Mouse (Mus musculus): ENCODE data around the gene Notch2.
"Not testable (repeated sequence)": the region's sequence is repeated elsewhere in the genome, so short reads cannot be mapped to it uniquely, and the experiment has no call there.

The Notch2 gene

GRCm38 (mm10) chr3:98101541-98101940 lies 88.2 kb downstream of the Notch2 start:
- no peak for DNase-seq (ENCODE audit: low read depth, low spot score)

- DNase-seq (ENCODE audit: low read depth, low spot score) = no peak
Observed at GRCm38 (mm10) chr3:98104851-98105471, 91.6 kb downstream of the Notch2 start.

- DNase-seq (ENCODE audit: low read depth, low spot score) = no peak
Observed at GRCm38 (mm10) chr3:98105496-98105895, 92.2 kb downstream of the Notch2 start.

GRCm38 (mm10) chr3:98106115-98106514 lies 92.8 kb downstream of the Notch2 start:
- no peak for DNase-seq (ENCODE audit: low read depth, low spot score)

- DNase-seq (ENCODE audit: low read depth, low spot score) = no peak
Observed at GRCm38 (mm10) chr3:98106590-98107313, 93.4 kb downstream of the Notch2 start.

- no peak for DNase-seq (ENCODE audit: low read depth, low spot score)
Observed at GRCm38 (mm10) chr3:98108416-98108815, 95.1 kb downstream of the Notch2 start.

- no peak for DNase-seq (ENCODE audit: low read depth, low spot score)
Observed at GRCm38 (mm10) chr3:98108866-98109265, 95.5 kb downstream of the Notch2 start.

GRCm38 (mm10) chr3:98110610-98111009 lies 97.3 kb downstream of the Notch2 start:
- DNase-seq (ENCODE audit: low read depth, low spot score) = no peak

- no peak for DNase-seq (ENCODE audit: low read depth, low spot score)
Observed at GRCm38 (mm10) chr3:98118252-98118651, 104.9 kb downstream of the Notch2 start.

- DNase-seq (ENCODE audit: low read depth, low spot score) = no peak
Observed at GRCm38 (mm10) chr3:98119338-98119737, 106.0 kb downstream of the Notch2 start.

GRCm38 (mm10) chr3:98120884-98121283 lies 107.6 kb downstream of the Notch2 start:
- DNase-seq (ENCODE audit: low read depth, low spot score) = no peak

GRCm38 (mm10) chr3:98127775-98128174 lies 114.4 kb downstream of the Notch2 start:
- no peak for DNase-seq (ENCODE audit: low read depth, low spot score)

GRCm38 (mm10) chr3:98128716-98129115 lies 115.4 kb downstream of the Notch2 start:
- no peak for DNase-seq (ENCODE audit: low read depth, low spot score)

GRCm38 (mm10) chr3:98132140-98132539 lies 118.8 kb downstream of the Notch2 start:
- not testable (repeated sequence) for DNase-seq (ENCODE audit: low read depth, low spot score)

- no peak for DNase-seq (ENCODE audit: low read depth, low spot score)
Observed at GRCm38 (mm10) chr3:98132636-98133035, 119.3 kb downstream of the Notch2 start.

- DNase-seq (ENCODE audit: low read depth, low spot score) = no peak
Observed at GRCm38 (mm10) chr3:98141456-98141855, 128.1 kb downstream of the Notch2 start.

- DNase-seq (ENCODE audit: low read depth, low spot score) = no peak
Observed at GRCm38 (mm10) chr3:98142862-98143261, 129.5 kb downstream of the Notch2 start.

GRCm38 (mm10) chr3:98145204-98145603 lies 131.9 kb downstream of the Notch2 start:
- no peak for DNase-seq (ENCODE audit: low read depth, low spot score)

- DNase-seq (ENCODE audit: low read depth, low spot score) = no peak
Observed at GRCm38 (mm10) chr3:98146471-98147410, 133.4 kb downstream of the Notch2 start.

- DNase-seq (ENCODE audit: low read depth, low spot score) = no peak
Observed at GRCm38 (mm10) chr3:98147706-98148105, 134.4 kb downstream of the Notch2 start.

- no peak for DNase-seq (ENCODE audit: low read depth, low spot score)
Observed at GRCm38 (mm10) chr3:98149881-98150280, 136.6 kb downstream of the Notch2 start.

GRCm38 (mm10) chr3:98151016-98151415 lies 137.7 kb downstream of the Notch2 start:
- no peak for DNase-seq (ENCODE audit: low read depth, low spot score)
